9 mouse cellular contexts compared by ENCODE assay signal in genomic region chr4:150132692-150133271, GRCm38 (mm10). TPM values are rescaled to one million over a fixed set of nuclear protein-coding genes. Genes with fewer than 3 reads are reported as not detected.
DNase-seq lines count a peak whose midpoint lies in the region; ATAC-seq and TF ChIP-seq lines count a peak whose summit lies in the region.
"Had no signal": no experiment of that assay in that cellular context is flagged by ENCODE, and none has a peak within 500 bp of the region (broad histone marks: within the 10 kb centered on the region; RNA-seq: fewer than 3 reads in every experiment).

No protein-coding gene starts in this region.

- H3K9ac ChIP-seq in embryonic facial prominence, embryonic 15.5 days: no peak overlapping the region

- H3K27me3 ChIP-seq in embryonic facial prominence, embryonic 15.5 days: no peaks in the 10 kb centered on the region

- H3K4me2 ChIP-seq in embryonic facial prominence, embryonic 15.5 days (replicated peaks): peak overlapping the region; percentile 44

- no peak overlapping the region for H3K27ac ChIP-seq in embryonic facial prominence, embryonic 15.5 days (replicated peaks)
- no peak overlapping the region for H3K27ac ChIP-seq in left cerebral cortex, adult 2 months

- 29% methylated on average over 24 of the region's 24 CpGs for WGBS in embryonic facial prominence, embryonic 15.5 days

- no peak for ATAC-seq in embryonic facial prominence, embryonic 15.5 days (ENCODE audit: insufficient number of reproducible peaks, low FRiP score, low TSS enrichment, low read depth)

- H3K4me3 ChIP-seq in embryonic facial prominence, embryonic 15.5 days (replicated peaks): peak overlapping the region; percentile 19
- H3K4me3 ChIP-seq in left cerebral cortex, adult 2 months: no peak overlapping the region

- intact Hi-C loops in heart, postnatal 25 days (cut with DNase I): no loop called here
- intact Hi-C loops in left cerebral cortex, adult 2 months (cut with DNase I): no loop called here

- peak; percentile 31 to 36 for DNase-seq in heart, adult 18-20 months
- no peak for DNase-seq in heart, postnatal 25 days (ENCODE audit: low spot score)
- peak; percentile 83 for DNase-seq in kidney, adult 18-20 months
- peak; percentile 28 for DNase-seq in lung, postnatal 25 days (ENCODE audit: low spot score)
- peak; percentile 82 for DNase-seq in yolk sac, embryonic 10.5 days (ENCODE audit: low spot score)
- no peak for DNase-seq in left cerebral cortex, adult 2 months (ENCODE audit: extremely low spot score in 1 of 2, low spot score in 2 of 2)
- DNase-seq in left cerebral cortex, adult 18-20 months (ENCODE audit: low spot score in 2 of 2): no peak

- no peak for TF ChIP-seq CTCF in left cerebral cortex, adult 2 months (IDR thresholded peaks at IDR 0.05)

- H3K4me1 ChIP-seq in embryonic facial prominence, embryonic 15.5 days: peaks cover 13% of the 10 kb centered on the region

- H3K9me3 ChIP-seq in embryonic facial prominence, embryonic 15.5 days (replicated peaks): no peaks in the 10 kb centered on the region
- H3K9me3 ChIP-seq: G1E had no signal

- H3K36me3 ChIP-seq in embryonic facial prominence, embryonic 15.5 days: no peaks in the 10 kb centered on the region
- H3K36me3 ChIP-seq: G1E had no signal

RNA-seq across cellular contexts. Expression of gene Slc2a5, which starts 13.7 kb away (rescaled TPM):
- total RNA-seq in heart, adult 18-20 months (2021): under 1 TPM in 1 of 2 experiments, not detected in 1; 0.41 TPM
- total RNA-seq in heart, postnatal 25 days (2021): under 1 TPM in 1 of 2 experiments, not detected in 1; 0.31 TPM
- polyA plus RNA-seq in embryonic facial prominence, embryonic 15.5 days (2015; fragmentation: Nextera tagmentation; extraction: Ambion mirVana): 1.7 and 2.2 TPM in 2 replicates
- total RNA-seq in left cerebral cortex, adult 2 months (2021): 1 to 10 TPM; 4.5 to 4.7 TPM
- total RNA-seq in left cerebral cortex, adult 18-20 months (2021): 1 to 10 TPM; 7.3 to 8.2 TPM
- polyA plus RNA-seq: G1E had no signal

RNA-seq across cellular contexts. Expression of gene Slc2a7, which starts 16.0 kb away (rescaled TPM):
- not detected for total RNA-seq in heart, adult 18-20 months (2021)
- not detected for total RNA-seq in heart, postnatal 25 days (2021)
- not detected in 2 replicates for polyA plus RNA-seq in embryonic facial prominence, embryonic 15.5 days (2015; fragmentation: Nextera tagmentation; extraction: Ambion mirVana)
- not detected for total RNA-seq in left cerebral cortex, adult 2 months (2021)
- total RNA-seq in left cerebral cortex, adult 18-20 months (2021): not detected
- polyA plus RNA-seq: G1E had no signal

RNA-seq across cellular contexts. Expression of gene Gpr157, which starts 45.6 kb away (rescaled TPM):
- 10 to 100 TPM; 36.5 to 43.7 TPM for total RNA-seq in heart, adult 18-20 months (2021)
- total RNA-seq in heart, postnatal 25 days (2021): 10 to 100 TPM; 34.8 to 37.8 TPM
- 1.5 and 1.7 TPM in 2 replicates for polyA plus RNA-seq in embryonic facial prominence, embryonic 15.5 days (2015; fragmentation: Nextera tagmentation; extraction: Ambion mirVana)
- total RNA-seq in left cerebral cortex, adult 2 months (2021): 1 to 10 TPM; 1.5 TPM
- 1 to 10 TPM; 1.4 to 2.0 TPM for total RNA-seq in left cerebral cortex, adult 18-20 months (2021)

Comparison
In these comparisons a context has a peak if more than half of its experiments do, and no peak if none do; other contexts are left out.
1. DNase-seq: peak in heart, adult 18-20 months (2 of 2), kidney, adult 18-20 months (single experiment), lung, postnatal 25 days (single experiment) and yolk sac, embryonic 10.5 days (single experiment); none in heart, postnatal 25 days (single experiment), left cerebral cortex, adult 2 months (0 of 2) and left cerebral cortex, adult 18-20 months (0 of 2).
2. RNA of gene Gpr157, which starts 45.6 kb away (total RNA-seq): 36.5 to 43.7 TPM in heart, adult 18-20 months and 34.8 to 37.8 TPM in heart, postnatal 25 days; 1.4 to 2.0 TPM in left cerebral cortex, adult 18-20 months and 1.5 TPM in left cerebral cortex, adult 2 months; every median in the first group is over 10 times any median in the second.